Mouse (Mus musculus) heart, embryonic 12.5 days (tissue): ENCODE data around the gene Acad10. TPM values are rescaled to one million over a fixed set of nuclear protein-coding genes. Genes with fewer than 3 reads are reported as not detected.
"Not testable (repeated sequence)": the region's sequence is repeated elsewhere in the genome, so short reads cannot be mapped to it uniquely, and the experiment has no call there.

Source experiments
- ATAC-seq: fragments of 200-750 bp; cut with Nextera tagmentation; 2 replicates; pipeline ENCODE4 v1.8.0; 2017; ENCODE audit warnings: moderate TSS enrichment, moderate library complexity; ENCODE audit not compliant: insufficient number of reproducible peaks, low FRiP score
- H3K27ac ChIP-seq: fragments of 300-500 bp; sonication (generic); 2 replicates; pipeline ENCODE4 v1.5.1; 2016; ENCODE audit warnings: mild to moderate bottlenecking, moderate library complexity; ENCODE audit not compliant: poor library complexity, severe bottlenecking
- H3K27me3 ChIP-seq: fragments of 300-500 bp; sonication (generic); replicated peaks from 2 replicates; pipeline ENCODE4 v1.6.1; 2016; ENCODE audit warnings: mild to moderate bottlenecking, moderate library complexity
- H3K36me3 ChIP-seq: fragments of 300-500 bp; sonication (generic); 2 replicates; pipeline ENCODE4 v1.6.1; 2016; ENCODE audit warnings: mild to moderate bottlenecking, moderate library complexity
- H3K4me1 ChIP-seq: fragments of 300-500 bp; sonication (generic); replicated peaks from 2 replicates; pipeline ENCODE4 v1.6.1; 2016; ENCODE audit warnings: mild to moderate bottlenecking
- H3K4me2 ChIP-seq: fragments of 300-500 bp; sonication (generic); 2 replicates; pipeline ENCODE4 v1.6.1; 2016; ENCODE audit warnings: mild to moderate bottlenecking, moderate library complexity
- H3K4me3 ChIP-seq: fragments of 300-500 bp; sonication (generic); 2 replicates; pipeline ENCODE4 v1.5.1; 2016; ENCODE audit warnings: mild to moderate bottlenecking
- H3K9ac ChIP-seq: fragments of 300-500 bp; sonication (generic); 2 replicates; pipeline ENCODE4 v1.6.1; 2016; ENCODE audit warnings: mild to moderate bottlenecking, moderate library complexity
- H3K9me3 ChIP-seq: fragments of 300-500 bp; sonication (generic); replicated peaks from 2 replicates; pipeline ENCODE4 v1.6.1; 2016; ENCODE audit warnings: mild to moderate bottlenecking, moderate library complexity
- WGBS: fragments of 180-500 bp; shearing (Covaris S2); methylation state at CpG from one replicate; pipeline ENCODE4 v1.1.7; 2016; 5-methylcytosine and 5-hydroxymethylcytosine counted together
- polyA plus RNA-seq: library from polyadenylated mRNA; unstranded; fragments of >200 nt; fragmentation: Nextera tagmentation; extraction: Ambion mirVana; gene quantifications from 2 replicates; pipeline ENCODE4 v1.2.1, GENCODE M21; 2016

Gene Acad10
- polyA plus RNA-seq, 1 experiment from 2014 or later = 1.5 TPM

GRCm38 (mm10) chr5:121656866-121657265 lies 3.4 kb downstream of the Acad10 start:
- not testable (repeated sequence) for H3K4me2 ChIP-seq, H3K27me3 ChIP-seq, H3K4me3 ChIP-seq, ATAC-seq, H3K27ac ChIP-seq, H3K9me3 ChIP-seq, H3K36me3 ChIP-seq, H3K9ac ChIP-seq
- 64% methylated on average over 6 of the region's 6 CpGs for WGBS
- peaks cover 15% of the 10 kb centered on the region for H3K4me1 ChIP-seq

GRCm38 (mm10) chr5:121654526-121654925 lies 5.8 kb downstream of the Acad10 start:
- H3K36me3 ChIP-seq = no peaks in the 10 kb centered on the region
- H3K4me1 ChIP-seq = peaks cover 4% of the 10 kb centered on the region; the same call in 1 of the 2 replicates
- H3K27me3 ChIP-seq = no peaks in the 10 kb centered on the region
- no peak overlapping the region for H3K4me2 ChIP-seq
- ATAC-seq = no peak
- H3K4me3 ChIP-seq = no peak overlapping the region
- H3K9ac ChIP-seq = no peak overlapping the region
- no peaks in the 10 kb centered on the region for H3K9me3 ChIP-seq
- 74% methylated on average over 4 of the region's 4 CpGs for WGBS
- no peak overlapping the region for H3K27ac ChIP-seq

- H3K4me3 ChIP-seq = no peak overlapping the region
- H3K27ac ChIP-seq = no peak overlapping the region
- 77% methylated on average over 7 of the region's 7 CpGs for WGBS
- ATAC-seq = no peak
- no peak overlapping the region for H3K4me2 ChIP-seq
- no peak overlapping the region for H3K9ac ChIP-seq
- no peaks in the 10 kb centered on the region for H3K36me3 ChIP-seq
- peaks cover 3% of the 10 kb centered on the region; the same call in 1 of the 2 replicates for H3K4me1 ChIP-seq
- no peaks in the 10 kb centered on the region for H3K9me3 ChIP-seq
- H3K27me3 ChIP-seq = no peaks in the 10 kb centered on the region
Observed at GRCm38 (mm10) chr5:121649134-121649533, 11.2 kb downstream of the Acad10 start.

- H3K9ac ChIP-seq = no peak overlapping the region
- ATAC-seq = no peak
- no peaks in the 10 kb centered on the region for H3K4me1 ChIP-seq
- H3K4me3 ChIP-seq = no peak overlapping the region
- H3K36me3 ChIP-seq = no peaks in the 10 kb centered on the region; the same call in 1 of the 2 replicates
- no peaks in the 10 kb centered on the region for H3K9me3 ChIP-seq
- WGBS = 88% methylated on average over 9 of the region's 9 CpGs
- H3K27ac ChIP-seq = no peak overlapping the region
- H3K4me2 ChIP-seq = no peak overlapping the region
- H3K27me3 ChIP-seq = no peaks in the 10 kb centered on the region
Observed at GRCm38 (mm10) chr5:121639601-121640000, 20.7 kb downstream of the Acad10 start.

- no peak overlapping the region for H3K4me3 ChIP-seq
- WGBS = 85% methylated on average over 6 of the region's 6 CpGs
- no peak for ATAC-seq
Observed at GRCm38 (mm10) chr5:121637296-121637695, 23.0 kb downstream of the Acad10 start.

GRCm38 (mm10) chr5:121634668-121635067 lies 25.6 kb downstream of the Acad10 start:
- Histone ChIP-seq H3K27ac (no peak overlapping the region), H3K4me1 (no peaks in the 10 kb centered on the region), H3K27me3 (no peaks in the 10 kb centered on the region), H3K9ac (no peak overlapping the region), H3K4me2 (no peak overlapping the region), H3K4me3 (no peak overlapping the region), H3K36me3 (no peaks in the 10 kb centered on the region), H3K9me3 (no peaks in the 10 kb centered on the region)
- WGBS = 86% methylated on average over 5 of the region's 5 CpGs
- no peak for ATAC-seq

More at GRCm38 (mm10) chr5:121637296-121637695, 23.0 kb downstream of the Acad10 start:
- Histone ChIP-seq H3K4me1 (no peaks in the 10 kb centered on the region), H3K9ac (no peak overlapping the region), H3K36me3 (no peaks in the 10 kb centered on the region), H3K4me2 (no peak overlapping the region), H3K27ac (no peak overlapping the region), H3K27me3 (no peaks in the 10 kb centered on the region), H3K9me3 (no peaks in the 10 kb centered on the region)

GRCm38 (mm10) chr5:121632804-121633203 lies 27.5 kb downstream of the Acad10 start:
- no peak overlapping the region for H3K27ac ChIP-seq
- H3K27me3 ChIP-seq = no peaks in the 10 kb centered on the region
- H3K9ac ChIP-seq = no peak overlapping the region
- H3K4me3 ChIP-seq = no peak overlapping the region
- H3K36me3 ChIP-seq = 0 out of 2 replicates have a peak, but pooled peaks cover 3% of the 10 kb centered on the region
- 29% methylated on average over 3 of the region's 3 CpGs for WGBS
- H3K4me2 ChIP-seq = no peak overlapping the region
- no peaks in the 10 kb centered on the region for H3K4me1 ChIP-seq
- no peak for ATAC-seq
- H3K9me3 ChIP-seq = no peaks in the 10 kb centered on the region

GRCm38 (mm10) chr5:121631106-121631647 lies 29.1 kb downstream of the Acad10 start:
- not testable (repeated sequence) for H3K27ac ChIP-seq, H3K27me3 ChIP-seq, H3K4me2 ChIP-seq, ATAC-seq, H3K9ac ChIP-seq, H3K4me3 ChIP-seq, H3K9me3 ChIP-seq, H3K36me3 ChIP-seq, H3K4me1 ChIP-seq
- 63% methylated on average over 9 of the region's 9 CpGs for WGBS

- H3K9ac ChIP-seq = no peak overlapping the region
- no peaks in the 10 kb centered on the region for H3K4me1 ChIP-seq
- ATAC-seq = no peak
- no peaks in the 10 kb centered on the region for H3K9me3 ChIP-seq
- H3K27ac ChIP-seq = no peak overlapping the region
- 3% methylated on average over 1 of the region's 1 CpGs for WGBS
- no peak overlapping the region for H3K4me3 ChIP-seq
- H3K36me3 ChIP-seq = 0 out of 2 replicates have a peak, but pooled peaks cover 3% of the 10 kb centered on the region
- H3K27me3 ChIP-seq = no peaks in the 10 kb centered on the region
- no peak overlapping the region for H3K4me2 ChIP-seq
Observed at GRCm38 (mm10) chr5:121627871-121628270, 32.4 kb downstream of the Acad10 start.

- 89% methylated on average over 3 of the region's 3 CpGs for WGBS
- no peaks in the 10 kb centered on the region for H3K27me3 ChIP-seq
- 0 out of 2 replicates have a peak, but pooled peaks cover 3% of the 10 kb centered on the region for H3K36me3 ChIP-seq
- H3K4me1 ChIP-seq = peaks cover 8% of the 10 kb centered on the region
- H3K4me3 ChIP-seq = no peak overlapping the region
- no peak overlapping the region for H3K27ac ChIP-seq
- H3K9me3 ChIP-seq = no peaks in the 10 kb centered on the region
- H3K9ac ChIP-seq = no peak overlapping the region
- no peak overlapping the region for H3K4me2 ChIP-seq
- ATAC-seq = no peak
Observed at GRCm38 (mm10) chr5:121623241-121623640, 37.1 kb downstream of the Acad10 start.

GRCm38 (mm10) chr5:121621102-121621501 lies 39.2 kb downstream of the Acad10 start:
- no peak overlapping the region for H3K4me3 ChIP-seq
- H3K36me3 ChIP-seq = 0 out of 2 replicates have a peak, but pooled peaks cover 3% of the 10 kb centered on the region
- H3K4me2 ChIP-seq = no peak overlapping the region
- 88% methylated on average over 5 of the region's 5 CpGs for WGBS
- H3K27ac ChIP-seq = no peak overlapping the region
- H3K9me3 ChIP-seq = no peaks in the 10 kb centered on the region
- H3K27me3 ChIP-seq = no peaks in the 10 kb centered on the region
- H3K4me1 ChIP-seq = peaks cover 8% of the 10 kb centered on the region
- ATAC-seq = no peak
- no peak overlapping the region for H3K9ac ChIP-seq
